Mouse (Mus musculus) olfactory bulb, adult 2 months (tissue): ENCODE results near the gene Tpk1.

Experiments
- CTCF ChIP-seq: fragments of 200-500 bp; IDR thresholded peaks from 2 replicates; pipeline ENCODE4 v1.5.1; 2012; ENCODE audit warnings: low read depth, mild to moderate bottlenecking, low read length, moderate library complexity; ENCODE audit not compliant: insufficient read depth
- POLR2A ChIP-seq: fragments of 200-500 bp; IDR thresholded peaks from 2 replicates; pipeline ENCODE4 v1.6.1; 2012; ENCODE audit warnings: mild to moderate bottlenecking, low read depth, low read length, moderate library complexity; ENCODE audit not compliant: insufficient read depth

GRCm38 (mm10) chr6:43516593-43517315, 149.3 kb downstream of the Tpk1 start:
- TF ChIP-seq CTCF, result no peak
- no peak for TF ChIP-seq POLR2A
